ENCODE assay signal across 18 mouse cellular contexts in genomic region chr5:54101960-54102359, GRCm38 (mm10).
DNase-seq lines count a peak whose midpoint lies in the region; TF ChIP-seq lines count a peak whose summit lies in the region.
"Had no signal": no experiment of that assay in that cellular context is flagged by ENCODE, and none has a peak within 500 bp of the region (broad histone marks: within the 10 kb centered on the region; RNA-seq: fewer than 3 reads in every experiment).

No protein-coding gene starts in this region.

- no peak for TF ChIP-seq POLR2A in thymus, adult 2 months (IDR thresholded peaks at IDR 0.05; ENCODE audit: control insufficient read depth, extremely low read depth, insufficient read depth, low read length, poor library complexity)
- TF ChIP-seq POLR2A in CH12.LX (IDR thresholded peaks at IDR 0.05; ENCODE audit: low read depth, low read length), result no peak

- dilution Hi-C loops in CH12.LX (cut with MboI; ENCODE audit: extremely low pct_ligation_motif_present, extremely low pct_unique_long_range_greater_than_20kb, low sequenced_read_pairs), result no loop called here

- 8% methylated on average over 1 of the region's 1 CpGs for WGBS in thymus, adult 2 months

- H3K27ac ChIP-seq in thymus, adult 2 months (ENCODE audit: control insufficient read depth, insufficient read depth, low read length), result peak overlapping the region; percentile 98
- H3K27ac ChIP-seq in CH12.LX (ENCODE audit: insufficient read depth, low read depth), result peak overlapping the region; percentile 53; the same call in 1 of the 2 replicates
- H3K27ac ChIP-seq: heart, embryonic 13.5 days; hindbrain, embryonic 14.5 days; macrophage; midbrain, embryonic 10.5 days had no signal

- peak overlapping the region; percentile 100 for H3K4me2 ChIP-seq in CH12.LX (ENCODE audit: insufficient read depth, low read depth, poor library complexity, severe bottlenecking)
- H3K4me2 ChIP-seq: embryonic facial prominence, embryonic 15.5 days; heart, embryonic 13.5 days; hindbrain, embryonic 14.5 days; neural tube, embryonic 15.5 days had no signal

- peak overlapping the region; percentile 66 for H3K9ac ChIP-seq in CH12.LX (ENCODE audit: insufficient read depth, low read depth)
- H3K9ac ChIP-seq: embryonic facial prominence, embryonic 15.5 days; heart, embryonic 13.5 days; hindbrain, embryonic 14.5 days; liver, postnatal 0 days; neural tube, embryonic 15.5 days had no signal

- no peak for TF ChIP-seq CTCF in thymus, adult 2 months (IDR thresholded peaks at IDR 0.05; ENCODE audit: borderline replicate concordance, control insufficient read depth, extremely low read depth, insufficient read depth, low read length, poor library complexity)
- TF ChIP-seq CTCF in CH12.LX (conservative IDR thresholded peaks at IDR 0.05 in 1 of 2, IDR thresholded peaks at IDR 0.05 in 1 of 2; ENCODE audit: low read depth in 2 of 2, low read length in 2 of 2), result no peak

- H3K4me1 ChIP-seq in thymus, adult 2 months (replicated peaks; ENCODE audit: control insufficient read depth, insufficient read depth, low read length), result peaks cover 21% of the 10 kb centered on the region
- H3K4me1 ChIP-seq in CH12.LX (ENCODE audit: control insufficient read depth in 1 of 2, insufficient read depth in 2 of 2), result peaks cover 2 to 75% of the 10 kb centered on the region in 2 experiments; a peak in 3 of 4 replicates

- no peak overlapping the region for H3K4me3 ChIP-seq in thymus, adult 2 months (ENCODE audit: control insufficient read depth, insufficient read depth, low read length)
- H3K4me3 ChIP-seq in CH12.LX (replicated peaks in 1 of 3; ENCODE audit: low read depth in 2 of 3, low read length in 2 of 3, poor library complexity in 1 of 3), result no peak overlapping the region
- H3K4me3 ChIP-seq: embryonic facial prominence, embryonic 15.5 days; heart, embryonic 13.5 days; midbrain, embryonic 10.5 days; neural tube, embryonic 15.5 days had no signal

- in situ Hi-C loops in CH12.LX (cut with MboI; ENCODE audit: low pct_ligation_motif_present, low pct_unique_long_range_greater_than_20kb, low sequenced_read_pairs), result loop anchor here (5.0 to 25.0 kb wide), 2 partner anchors 105 to 415 kb away; partner anchors contain the start of gene Stim2

- no peak for TF ChIP-seq RAD21 in CH12.LX (IDR thresholded peaks at IDR 0.05; ENCODE audit: low read depth, low read length)

- H3K9me3 ChIP-seq in CH12.LX (replicated peaks; ENCODE audit: low read length), result no peaks in the 10 kb centered on the region
- H3K9me3 ChIP-seq: embryonic facial prominence, embryonic 15.5 days; heart, embryonic 13.5 days; midbrain, embryonic 10.5 days; neural tube, embryonic 15.5 days had no signal

- no peaks in the 10 kb centered on the region for H3K27me3 ChIP-seq in thymus, adult 2 months (ENCODE audit: control insufficient read depth, insufficient read depth, low read length)
- no peaks in the 10 kb centered on the region for H3K27me3 ChIP-seq in CH12.LX (replicated peaks)
- H3K27me3 ChIP-seq in splenic B cell, adult 2 months (ENCODE audit: control insufficient read depth, insufficient read depth, low read length, poor library complexity, severe bottlenecking), result no peaks in the 10 kb centered on the region
- H3K27me3 ChIP-seq: embryonic facial prominence, embryonic 15.5 days; heart, embryonic 13.5 days; neural tube, embryonic 15.5 days had no signal

- H3K79me2 ChIP-seq in CH12.LX (replicated peaks; ENCODE audit: control insufficient read depth, extremely low read depth, insufficient read depth, poor library complexity, severe bottlenecking), result peaks cover 15% of the 10 kb centered on the region

- no peak for TF ChIP-seq EP300 in CH12.LX (IDR thresholded peaks at IDR 0.05; ENCODE audit: low read length)

- H3K36me3 ChIP-seq in thymus, adult 2 months (ENCODE audit: control insufficient read depth, insufficient read depth, low read length), result peaks cover 15% of the 10 kb centered on the region; the same call in 1 of the 2 replicates
- peaks cover 19 to 29% of the 10 kb centered on the region in 2 experiments for H3K36me3 ChIP-seq in CH12.LX (replicated peaks in 1 of 2; ENCODE audit: control insufficient read depth in 1 of 2, insufficient read depth in 1 of 2, low read length in 1 of 2)
- 0 out of 2 replicates have a peak, but pooled peaks cover 3% of the 10 kb centered on the region for H3K36me3 ChIP-seq in splenic B cell, adult 2 months (ENCODE audit: control insufficient read depth, insufficient read depth, low read length, poor library complexity, severe bottlenecking)

- no peak for DNase-seq in thymus, adult 2 months
- DNase-seq in thymus, postnatal 25 days, result no peak
- DNase-seq in CH12.LX (ENCODE audit: extremely low read depth), result no peak
- DNase-seq in induced T-regulatory cell, adult 2 months (ENCODE audit: low read depth), result peak; percentile 28
- peak; percentile 43 for DNase-seq in splenic B cell, adult 2 months (ENCODE audit: low read depth, low spot score)
- no peak for DNase-seq in frontal cortex, postnatal 14 days (ENCODE audit: low spot score in 2 of 2)
- no peak for DNase-seq in urinary bladder, postnatal 4 days (ENCODE audit: low spot score in 2 of 2)
- DNase-seq: adrenal gland, postnatal 14 days; cerebellum, adult 8-10 months; kidney, adult 2 months; kidney, postnatal 10 days; liver, postnatal 0 days had no signal

TF ChIP-seq in CH12.LX, 34 proteins besides CTCF, POLR2A, EP300 and RAD21:
- TF ChIP-seq RCOR1 (conservative IDR thresholded peaks at IDR 0.05; ENCODE audit: low read depth, low read length) (no peak), MAZ (IDR thresholded peaks at IDR 0.05; ENCODE audit: low read depth, low read length) (peak; percentile 32; the same call in 1 of the 2 replicates)

Comparison
In these comparisons a context has a peak if more than half of its experiments do, and no peak if none do; other contexts are left out.
1. DNase-seq: peak in induced T-regulatory cell, adult 2 months (single experiment) and splenic B cell, adult 2 months (single experiment); none in thymus, adult 2 months (single experiment), thymus, postnatal 25 days (single experiment), CH12.LX (single experiment), frontal cortex, postnatal 14 days (0 of 2) and urinary bladder, postnatal 4 days (0 of 2).